Mouse (Mus musculus): ENCODE measurements around the gene Tmem144.

GRCm38 (mm10) chr3:79887966-79888365 is 35.4 kb upstream of the Tmem144 start:
- TF ChIP-seq CTCF (IDR thresholded peaks at IDR 0.05; ENCODE audit: low read depth) (no peak), EP300 (IDR thresholded peaks at IDR 0.05; ENCODE audit: low read depth) (no peak)

All from liver, postnatal 0 days (tissue).